Mouse (Mus musculus) cortical plate, adult 2 months (tissue): ENCODE results near the gene Cntrob.

Source experiments
- CTCF ChIP-seq: fragments of 200-500 bp; IDR thresholded peaks from 2 replicates; pipeline ENCODE4 v1.5.1; 2011; ENCODE audit warnings: mild to moderate bottlenecking, control low read depth, low read length; ENCODE audit not compliant: insufficient read depth; ENCODE audit errors: extremely low read depth
- POLR2A ChIP-seq: fragments of 200-500 bp; IDR thresholded peaks from 2 replicates; pipeline ENCODE4 v1.6.1; 2011; ENCODE audit warnings: mild to moderate bottlenecking, low read length, control low read depth; ENCODE audit not compliant: insufficient read depth; ENCODE audit errors: extremely low read depth

DNA sequence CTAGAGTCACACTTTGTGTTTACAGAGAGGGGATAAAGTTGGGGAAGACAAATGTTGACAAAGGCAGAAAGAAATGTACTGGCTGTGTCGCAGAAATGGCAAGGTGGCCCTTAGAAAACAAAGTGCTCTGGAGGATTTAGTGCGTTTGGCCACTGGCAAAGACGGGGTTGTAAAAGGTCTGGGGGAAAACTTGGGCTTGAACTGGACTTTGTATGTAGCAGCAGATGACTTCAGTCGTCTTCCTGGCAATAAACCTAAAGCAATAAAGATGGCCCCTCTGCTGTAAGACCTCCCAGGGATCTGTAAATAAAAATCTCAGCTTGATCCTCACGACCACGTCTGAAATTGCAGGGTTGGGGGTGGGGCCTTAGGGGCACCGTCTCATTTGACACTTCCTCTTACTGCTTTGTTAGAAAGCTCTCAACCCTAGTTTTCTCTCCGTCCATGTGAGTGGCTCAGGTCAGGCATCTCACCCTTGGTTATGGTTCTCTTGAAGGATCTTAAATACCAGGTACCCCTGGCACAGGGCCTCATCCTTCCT lies 9.2 kb upstream of the Cntrob start:
- TF ChIP-seq POLR2A (no peak), CTCF (no peak)
